Mouse (Mus musculus) kidney, adult 2 months (tissue): Measurements from ENCODE around the gene Ifna13.

Experiments used
- CTCF ChIP-seq: fragments of 200-500 bp; conservative IDR thresholded peaks from 2 replicates; pipeline ENCODE4 v1.5.1; 2011; ENCODE audit warnings: low read depth, mild to moderate bottlenecking, control low read depth, low read length, moderate library complexity, mixed read lengths; ENCODE audit not compliant: insufficient read depth, insufficient read length
- POLR2A ChIP-seq: fragments of 200-500 bp; IDR thresholded peaks from one replicate; pipeline ENCODE4 v1.6.1; 2011; ENCODE audit warnings: low read depth, low read length, control low read depth

- TF ChIP-seq CTCF (no peak), POLR2A (no peak)
Observed at GRCm38 (mm10) chr4:88642526-88642925, 1.7 kb downstream of the Ifna13 start.
